Mouse (Mus musculus) lung, postnatal 25 days (tissue): ENCODE measurements around the gene Gfy.
A peak's percentile ranks its signal among the peaks of the same experiment; 100 is the strongest.
"Not testable (repeated sequence)": the region's sequence is repeated elsewhere in the genome, so short reads cannot be mapped to it uniquely, and the experiment has no call there.

ENCODE experiments used
- DNase-seq: peaks from one replicate; pipeline ENCODE4 v3.0.0; 2022; ENCODE audit warnings: low spot score

The Gfy gene

GRCm38 (mm10) chr7:45193406-45193805, 14.0 kb upstream of the Gfy start:
- no peak for DNase-seq

GRCm38 (mm10) chr7:45192585-45193310, 13.4 kb upstream of the Gfy start:
- DNase-seq, result no peak

- no peak for DNase-seq
Observed at GRCm38 (mm10) chr7:45191803-45192363, 12.5 kb upstream of the Gfy start.

GRCm38 (mm10) chr7:45191161-45191560, 11.8 kb upstream of the Gfy start:
- DNase-seq, result no peak

GRCm38 (mm10) chr7:45190186-45190585, 10.8 kb upstream of the Gfy start:
- DNase-seq, result no peak

- no peak for DNase-seq
Observed at GRCm38 (mm10) chr7:45189600-45189999, 10.2 kb upstream of the Gfy start.

- no peak for DNase-seq
Observed at GRCm38 (mm10) chr7:45185921-45186320, 6.6 kb upstream of the Gfy start.

GRCm38 (mm10) chr7:45183672-45184071, 4.3 kb upstream of the Gfy start:
- no peak for DNase-seq

GRCm38 (mm10) chr7:45182606-45183005, 3.2 kb upstream of the Gfy start:
- DNase-seq, result no peak

- DNase-seq, result peak; percentile 94
Observed at GRCm38 (mm10) chr7:45182199-45182601, 2.8 kb upstream of the Gfy start.

GRCm38 (mm10) chr7:45181540-45181939, 2.2 kb upstream of the Gfy start:
- no peak for DNase-seq

- DNase-seq, result no peak
Observed at GRCm38 (mm10) chr7:45180896-45181477, 1.6 kb upstream of the Gfy start, which contains the start of gene Pth2. Gene Pth2, plus strand, starts transcription at chr7:45180995.

- no peak for DNase-seq
Observed at GRCm38 (mm10) chr7:45178550-45178949, 819 bp downstream of the Gfy start.

- DNase-seq, result no peak
Observed at GRCm38 (mm10) chr7:45176356-45176755, 3.0 kb downstream of the Gfy start.

- DNase-seq, result no peak
Observed at GRCm38 (mm10) chr7:45175929-45176328, 3.4 kb downstream of the Gfy start.

- no peak for DNase-seq
Observed at GRCm38 (mm10) chr7:45175398-45175797, 4.0 kb downstream of the Gfy start.

- DNase-seq, result no peak
Observed at GRCm38 (mm10) chr7:45174567-45175280, 4.6 kb downstream of the Gfy start.

GRCm38 (mm10) chr7:45173772-45174171, 5.6 kb downstream of the Gfy start:
- not testable (repeated sequence) for DNase-seq

GRCm38 (mm10) chr7:45172974-45173373, 6.4 kb downstream of the Gfy start:
- no peak for DNase-seq

- DNase-seq, result no peak
Observed at GRCm38 (mm10) chr7:45169495-45169894, 9.9 kb downstream of the Gfy start.

- no peak for DNase-seq
Observed at GRCm38 (mm10) chr7:45168656-45169055, 10.7 kb downstream of the Gfy start.

- DNase-seq, result no peak
Observed at GRCm38 (mm10) chr7:45167761-45168445, 11.5 kb downstream of the Gfy start.
